Mouse (Mus musculus): ENCODE data around the gene Krtcap2.

Gene Krtcap2

DNA sequence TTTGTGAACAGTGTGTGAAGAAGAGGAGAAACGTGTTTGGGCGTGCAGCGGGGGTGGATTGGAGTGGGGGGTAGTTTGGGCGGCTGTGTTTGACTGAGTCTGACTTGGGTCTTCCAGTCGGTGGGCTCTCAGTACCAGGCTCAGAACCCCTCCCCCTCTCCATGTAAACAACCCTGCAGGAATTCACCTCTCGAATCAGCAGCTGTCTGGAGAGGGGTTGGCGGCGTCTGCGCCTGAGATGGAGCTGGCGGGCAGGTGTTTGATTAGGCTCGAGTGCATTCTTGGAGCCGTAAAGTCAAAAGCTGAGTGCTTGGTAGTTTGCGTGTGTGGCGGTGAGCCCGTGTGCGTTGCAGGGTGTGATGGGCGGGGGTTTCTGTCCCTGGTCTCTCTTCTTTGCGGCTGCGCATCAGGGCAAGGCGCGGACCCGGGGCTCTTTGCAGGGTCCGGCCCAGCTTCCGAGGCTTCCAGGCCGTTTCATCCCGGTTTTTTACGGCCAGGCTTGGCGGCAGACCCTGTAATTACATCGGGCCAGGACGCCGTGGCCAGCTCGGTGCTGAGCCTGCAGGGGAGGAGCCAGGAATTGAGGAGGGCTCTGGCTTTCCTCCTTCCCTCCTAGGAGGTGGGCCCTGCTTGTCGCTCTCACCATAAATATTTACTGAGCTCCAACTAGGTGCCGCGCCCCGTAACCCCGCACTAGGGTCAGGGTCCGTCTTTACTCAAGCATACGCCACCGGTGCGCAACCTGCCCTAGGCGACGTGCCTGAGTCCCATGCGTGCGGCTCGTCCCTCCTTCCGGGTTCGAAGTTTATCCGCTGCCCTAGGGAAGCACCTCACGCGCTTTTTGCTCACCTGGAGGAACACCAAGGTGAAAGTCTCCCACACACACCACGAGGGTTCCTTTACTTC is 35.1 kb downstream of the Krtcap2 start, which contains the start of gene Efna1:
TSS of gene Efna1 (minus strand) at position 537 of the 906 bp plus-strand sequence.
- DNase-seq (ENCODE audit: low read depth, low spot score), result no peak

DNA sequence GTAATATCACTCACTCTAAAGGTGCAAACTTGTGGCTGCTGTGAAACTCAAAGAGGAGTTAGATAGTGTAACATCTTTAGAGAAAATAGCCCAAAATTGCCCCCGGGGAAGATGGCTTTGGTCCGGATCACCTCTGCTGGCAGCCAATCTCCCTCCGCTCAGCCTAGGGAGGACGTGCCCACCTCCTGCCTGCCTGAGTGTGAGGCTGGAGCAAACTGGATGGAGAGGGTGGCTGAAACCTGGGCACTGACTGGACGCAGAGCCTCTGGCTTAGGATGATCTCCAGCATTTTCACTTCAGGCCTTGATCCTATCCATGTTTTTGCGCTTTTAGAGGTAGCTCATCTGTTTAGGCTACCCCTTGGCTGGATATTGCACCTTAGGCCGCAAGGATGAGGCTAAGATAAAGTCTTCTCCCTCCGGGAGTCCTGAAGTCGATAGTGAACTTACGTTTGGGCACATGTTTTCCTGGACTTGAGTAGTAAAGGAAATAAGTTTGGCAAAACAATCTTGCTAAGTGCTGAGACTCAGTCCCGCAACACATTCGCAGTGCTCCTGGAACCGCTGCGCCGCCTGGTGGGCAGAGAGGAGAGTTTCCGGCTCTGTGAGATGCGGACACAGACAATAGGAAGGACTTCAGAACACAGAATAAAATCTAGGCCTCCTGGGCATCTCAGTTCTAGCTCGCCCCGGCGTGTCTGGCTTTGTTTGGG is 36.0 kb downstream of the Krtcap2 start:
- peak; percentile 27 for DNase-seq (ENCODE audit: low read depth, low spot score)

DNA sequence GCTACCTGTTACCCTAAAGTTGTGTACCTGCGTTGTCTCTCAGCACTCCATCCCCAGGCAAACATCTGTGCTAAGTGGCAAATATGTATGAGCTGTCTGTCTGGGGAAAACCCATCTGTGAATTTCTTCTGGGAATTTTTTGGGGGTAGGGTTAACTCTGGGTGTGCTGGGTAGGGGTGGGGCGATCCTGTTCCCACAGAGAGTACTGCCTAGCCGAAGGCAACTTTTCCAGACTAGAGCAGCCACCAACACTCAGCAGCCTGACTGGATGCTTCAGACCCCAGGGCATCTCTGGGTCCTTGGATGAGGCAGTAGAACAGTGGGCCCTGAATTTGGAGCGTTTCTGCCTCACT is 36.5 kb downstream of the Krtcap2 start:
- DNase-seq (ENCODE audit: low read depth, low spot score), result no peak

GRCm38 (mm10) chr3:89284261-89284660 is 38.5 kb downstream of the Krtcap2 start:
- no peak for DNase-seq (ENCODE audit: low read depth, low spot score)

- DNase-seq (ENCODE audit: low read depth, low spot score), result no peak
Observed at GRCm38 (mm10) chr3:89285526-89285925, 39.8 kb downstream of the Krtcap2 start.

- DNase-seq (ENCODE audit: low read depth, low spot score), result no peak
Observed at GRCm38 (mm10) chr3:89287286-89287685, 41.5 kb downstream of the Krtcap2 start.

DNA sequence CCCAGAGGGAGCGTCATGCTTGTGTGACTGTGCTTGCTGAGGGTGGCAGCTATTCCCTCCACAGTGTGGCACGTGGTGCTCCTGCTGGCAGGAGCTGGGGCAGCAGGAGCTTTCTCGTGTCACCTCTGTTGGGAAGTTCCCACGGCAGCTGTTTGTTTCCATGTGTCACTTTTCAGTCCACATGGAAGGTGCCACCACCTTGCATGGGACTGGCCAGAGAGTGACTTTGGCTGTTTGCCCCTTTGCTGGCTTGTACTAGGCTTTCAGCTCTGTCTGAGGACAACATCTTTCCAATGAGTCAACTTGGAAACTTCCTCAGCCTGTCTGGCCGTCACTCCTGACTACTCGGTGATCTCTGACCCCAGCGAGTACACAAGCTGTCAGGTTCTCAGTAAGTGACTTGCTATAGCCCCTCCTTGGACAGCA is 42.8 kb downstream of the Krtcap2 start:
- no peak for DNase-seq (ENCODE audit: low read depth, low spot score)

GRCm38 (mm10) chr3:89291874-89292273 is 46.1 kb downstream of the Krtcap2 start:
- DNase-seq (ENCODE audit: low read depth, low spot score), result no peak

DNA sequence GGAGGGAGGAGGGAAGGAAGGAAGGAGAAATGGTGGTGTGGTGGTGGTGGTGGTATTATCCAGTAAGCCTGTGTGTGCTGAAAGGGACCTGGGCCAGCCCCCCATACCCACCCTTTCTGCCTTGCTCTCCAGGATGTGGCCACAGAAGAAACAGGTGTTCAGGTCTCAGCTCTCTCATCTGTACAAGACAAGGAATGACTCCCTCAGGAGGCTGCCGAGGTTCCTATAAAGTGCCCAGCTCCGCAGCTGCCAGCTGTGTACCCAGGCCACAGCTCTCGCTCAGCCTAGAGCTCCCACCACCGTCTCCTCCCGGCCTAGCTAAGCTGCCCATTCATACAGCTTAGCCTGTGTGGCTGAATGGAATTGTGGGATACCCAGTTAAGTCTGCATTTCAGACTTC is 46.5 kb downstream of the Krtcap2 start:
- no peak for DNase-seq (ENCODE audit: low read depth, low spot score)

DNA sequence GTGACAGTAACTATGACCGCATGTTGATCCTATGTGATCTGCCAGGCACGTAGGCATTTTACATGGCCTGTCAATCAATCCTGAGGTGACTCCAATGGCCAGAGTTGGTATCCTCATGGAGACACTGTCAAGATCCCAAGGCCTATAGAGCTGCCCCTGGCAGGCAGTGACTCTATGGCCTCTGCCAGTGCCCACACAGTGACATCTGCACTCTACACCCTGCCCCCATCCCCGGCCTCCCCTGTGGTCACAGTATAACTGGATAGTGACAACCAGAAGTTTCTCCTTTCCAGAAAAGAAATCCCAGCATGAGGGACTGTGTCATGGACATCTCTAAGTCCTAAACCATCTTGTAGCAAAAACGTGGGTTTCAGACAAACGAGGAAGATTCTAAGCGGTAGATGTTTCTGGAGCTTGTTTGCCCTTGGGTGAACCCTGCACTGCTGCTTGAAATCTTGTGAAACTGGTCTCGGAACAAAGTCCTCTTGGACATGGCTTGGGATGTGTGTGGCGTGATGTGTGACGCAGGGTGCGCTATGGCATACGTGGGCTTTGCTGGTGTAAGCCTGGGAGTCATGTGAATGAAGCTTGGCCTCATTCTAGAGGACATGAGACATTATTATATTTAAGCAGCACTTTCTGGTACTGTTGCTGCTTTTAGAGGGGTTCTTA is 47.6 kb downstream of the Krtcap2 start:
- DNase-seq (ENCODE audit: low read depth, low spot score), result no peak

GRCm38 (mm10) chr3:89294195-89294594 is 48.4 kb downstream of the Krtcap2 start:
- DNase-seq (ENCODE audit: low read depth, low spot score), result no peak

DNA sequence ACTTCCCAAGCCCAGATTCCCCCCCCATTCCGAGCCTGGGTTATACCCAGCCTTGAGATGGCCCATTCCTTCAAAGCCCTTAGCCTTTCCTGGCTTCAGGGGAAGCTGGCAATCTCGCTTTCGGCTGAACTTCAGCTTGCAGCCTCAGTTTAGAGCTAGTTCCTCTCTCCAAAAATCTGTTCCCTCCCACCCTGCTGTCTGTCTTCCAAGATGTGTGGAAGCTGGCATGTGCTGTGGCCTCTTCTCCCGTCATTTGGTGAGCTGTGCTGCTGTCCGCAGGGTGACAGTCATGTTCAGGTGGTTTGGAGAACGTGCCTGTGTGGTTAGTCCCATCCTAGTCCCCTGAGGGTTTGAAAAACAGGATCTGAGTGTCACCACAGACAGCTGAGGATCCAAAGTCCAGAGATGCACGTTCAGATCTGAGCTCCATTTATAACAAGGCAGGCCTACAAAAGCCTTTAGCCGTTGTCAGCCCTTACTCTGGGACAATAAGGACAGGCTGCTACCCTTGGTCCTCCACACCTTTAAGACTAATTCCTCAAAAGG is 50.0 kb downstream of the Krtcap2 start:
- DNase-seq (ENCODE audit: low read depth, low spot score), result no peak

- no peak for DNase-seq (ENCODE audit: low read depth, low spot score)
Observed at GRCm38 (mm10) chr3:89296761-89297396, 51.1 kb downstream of the Krtcap2 start.

DNA sequence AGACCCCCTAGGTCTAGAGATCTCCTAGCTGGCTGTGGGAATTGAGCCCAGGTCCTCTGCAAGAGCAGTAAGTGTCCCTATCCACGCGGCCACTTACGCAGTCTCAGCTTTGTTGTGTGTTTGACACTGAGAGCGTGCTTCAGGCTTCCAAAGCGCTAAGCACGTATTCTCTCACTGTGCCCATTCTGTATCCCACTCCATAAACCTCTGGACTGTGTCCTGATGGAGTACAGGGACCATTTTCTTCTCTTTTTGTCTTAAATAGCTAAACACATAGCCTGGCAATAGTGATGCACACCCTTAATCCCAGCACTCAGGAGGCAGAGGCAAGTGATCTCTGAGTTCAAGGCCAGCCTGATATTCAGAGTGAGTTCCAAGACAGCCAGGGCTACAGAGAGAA is 53.1 kb downstream of the Krtcap2 start:
- no peak for DNase-seq (ENCODE audit: low read depth, low spot score)

DNA sequence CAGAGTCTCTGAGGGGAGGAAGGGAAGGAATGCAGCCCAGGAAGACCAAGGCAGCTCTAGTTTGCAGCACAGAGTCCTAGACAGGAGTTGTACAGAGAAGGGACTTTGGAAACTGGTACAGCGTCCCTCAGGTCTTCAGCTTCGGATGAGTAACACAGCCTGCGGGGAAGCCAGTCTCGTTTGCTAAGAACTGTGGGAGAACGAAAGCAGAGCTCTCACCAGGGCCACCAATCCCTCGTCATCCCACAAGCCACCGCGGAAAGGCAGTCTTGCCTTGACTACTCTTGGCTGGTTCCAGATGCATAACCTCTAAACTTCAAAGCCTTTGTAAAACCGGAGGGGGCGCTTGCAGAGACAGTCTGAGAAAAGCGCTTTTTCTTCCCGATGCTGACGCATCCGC is 53.7 kb downstream of the Krtcap2 start:
- no peak for DNase-seq (ENCODE audit: low read depth, low spot score)
